Mouse (Mus musculus) lung, postnatal 0 days (tissue): ENCODE data around the gene Rnf150.

Source experiments
- CTCF ChIP-seq: IDR thresholded peaks from 2 replicates; pipeline ENCODE4 v1.5.1; 2016; ENCODE audit warnings: antibody characterized with exemption, mild to moderate bottlenecking
- EP300 ChIP-seq: IDR thresholded peaks from 2 replicates; pipeline ENCODE4 v1.6.1; 2016; ENCODE audit warnings: antibody characterized with exemption, mild to moderate bottlenecking, control low read depth

GRCm38 (mm10) chr8:82919676-82920075, 56.5 kb downstream of the Rnf150 start:
- TF ChIP-seq EP300, result no peak
- no peak for TF ChIP-seq CTCF
